Mouse (Mus musculus): ENCODE measurements around the gene Prickle1. TPM values are rescaled to one million over a fixed set of nuclear protein-coding genes. Genes with fewer than 3 reads are reported as not detected.

Prickle1 gene
- polyA plus RNA-seq, 1 experiment from 2014 or later, result 2.5 TPM

DNA sequence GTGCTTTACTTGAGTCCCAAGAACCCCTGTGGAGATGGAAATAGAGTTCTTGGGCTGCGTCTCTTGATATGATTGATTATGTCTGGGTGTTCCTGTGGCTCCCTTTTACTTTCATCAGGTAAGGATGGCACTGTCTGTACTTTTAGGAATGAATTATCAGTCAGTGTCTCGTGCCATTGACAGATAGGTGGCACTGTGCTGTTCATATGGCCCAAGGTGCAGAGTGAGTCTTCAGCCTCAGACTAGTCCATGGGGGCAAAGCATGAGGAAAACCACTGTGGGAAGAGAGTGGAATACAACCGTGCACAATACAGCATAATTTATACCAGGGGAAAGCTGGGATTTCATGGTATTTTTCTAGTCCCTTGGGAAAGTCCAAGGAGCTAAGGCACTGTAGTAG is 117.0 kb downstream of the Prickle1 start:
- H3K36me3 ChIP-seq (replicated peaks; ENCODE audit: insufficient read depth, low read length), result 0 out of 2 replicates have a peak, but pooled peaks cover 3% of the 10 kb centered on the region
- H3K27me3 ChIP-seq (ENCODE audit: insufficient read depth, low read length), result no peaks in the 10 kb centered on the region
- H3K9ac ChIP-seq (replicated peaks), result no peak overlapping the region
- H3K4me1 ChIP-seq (ENCODE audit: insufficient read depth), result no peaks in the 10 kb centered on the region
- no peak overlapping the region for H3K4me3 ChIP-seq (ENCODE audit: low read depth, low read length)
- 83% methylated on average over 3 of the region's 3 CpGs for WGBS (ENCODE audit: insufficient replicate concordance)
- TF ChIP-seq CTCF (IDR thresholded peaks at IDR 0.05; ENCODE audit: low read depth), result peak; percentile 41
- TF ChIP-seq EP300 (IDR thresholded peaks at IDR 0.05; ENCODE audit: low read depth), result no peak
- DNase-seq, result no peak
- no peak overlapping the region for H3K27ac ChIP-seq (ENCODE audit: low read depth)
- no peak overlapping the region for H3K4me2 ChIP-seq (ENCODE audit: low read depth, low read length)
- no peak for ATAC-seq
- H3K9me3 ChIP-seq (ENCODE audit: low read length), result no peaks in the 10 kb centered on the region

DNA sequence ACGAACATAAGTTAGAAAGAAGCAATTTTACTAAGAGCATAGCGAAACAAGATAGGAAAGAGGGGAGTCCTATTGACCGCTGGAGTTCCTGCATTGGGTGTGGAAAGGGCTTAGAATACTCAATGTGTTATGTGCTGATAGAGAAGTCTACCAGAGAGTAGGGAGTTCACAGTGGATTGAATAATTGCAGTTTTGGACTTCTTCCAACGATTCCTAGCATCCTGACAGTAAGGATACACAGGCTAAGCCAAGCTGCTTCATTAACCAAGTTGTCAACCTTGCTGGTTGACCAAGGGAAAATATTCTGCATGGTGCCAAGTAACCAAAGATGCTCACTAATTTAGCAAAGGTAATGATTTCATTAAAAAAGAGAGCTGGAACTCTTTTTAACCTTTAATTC is 118.0 kb downstream of the Prickle1 start:
- Histone ChIP-seq H3K9me3 (ENCODE audit: low read length) (no peaks in the 10 kb centered on the region), H3K4me1 (ENCODE audit: insufficient read depth) (no peaks in the 10 kb centered on the region), H3K4me3 (ENCODE audit: low read depth, low read length) (no peak overlapping the region), H3K9ac (replicated peaks) (no peak overlapping the region), H3K36me3 (replicated peaks; ENCODE audit: insufficient read depth, low read length) (0 out of 2 replicates have a peak, but pooled peaks cover 3% of the 10 kb centered on the region), H3K27ac (ENCODE audit: low read depth) (no peak overlapping the region), H3K4me2 (ENCODE audit: low read depth, low read length) (no peak overlapping the region), H3K27me3 (ENCODE audit: insufficient read depth, low read length) (no peaks in the 10 kb centered on the region)
- 73% methylated on average over 4 of the region's 4 CpGs for WGBS (ENCODE audit: insufficient replicate concordance)
- TF ChIP-seq CTCF (IDR thresholded peaks at IDR 0.05; ENCODE audit: low read depth), result no peak
- TF ChIP-seq EP300 (IDR thresholded peaks at IDR 0.05; ENCODE audit: low read depth), result no peak
- ATAC-seq (no peak), DNase-seq (no peak)

DNA sequence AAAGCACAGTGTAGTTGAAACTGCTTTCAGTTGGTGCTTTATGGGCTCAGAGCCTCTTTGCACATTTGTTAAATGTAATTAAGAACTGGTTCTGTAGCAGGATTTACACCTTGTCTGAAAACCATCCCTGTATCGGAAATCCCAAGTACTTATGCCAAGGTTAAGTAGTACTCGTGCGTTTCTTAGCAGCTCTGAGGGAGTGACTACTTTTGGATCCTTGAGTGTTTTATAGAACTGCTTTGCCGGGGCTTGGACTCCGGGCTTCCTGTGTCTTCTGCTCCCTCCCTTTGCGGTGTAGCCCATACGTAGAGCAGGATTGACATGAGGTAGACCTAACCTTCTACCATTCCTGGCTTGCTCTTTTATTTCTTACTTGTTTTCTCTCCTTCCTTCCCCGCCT is 120.0 kb downstream of the Prickle1 start:
- Histone ChIP-seq H3K4me2 (ENCODE audit: low read depth, low read length) (no peak overlapping the region), H3K9me3 (ENCODE audit: low read length) (no peaks in the 10 kb centered on the region), H3K36me3 (replicated peaks; ENCODE audit: insufficient read depth, low read length) (no peaks in the 10 kb centered on the region), H3K27ac (ENCODE audit: low read depth) (no peak overlapping the region), H3K9ac (replicated peaks) (no peak overlapping the region), H3K4me3 (ENCODE audit: low read depth, low read length) (no peak overlapping the region), H3K27me3 (ENCODE audit: insufficient read depth, low read length) (no peaks in the 10 kb centered on the region), H3K4me1 (ENCODE audit: insufficient read depth) (no peaks in the 10 kb centered on the region)
- TF ChIP-seq EP300 (IDR thresholded peaks at IDR 0.05; ENCODE audit: low read depth), result no peak
- no peak for TF ChIP-seq CTCF (IDR thresholded peaks at IDR 0.05; ENCODE audit: low read depth)
- DNase-seq (no peak), ATAC-seq (no peak)
- 85% methylated on average over 8 of the region's 8 CpGs for WGBS (ENCODE audit: insufficient replicate concordance)

DNA sequence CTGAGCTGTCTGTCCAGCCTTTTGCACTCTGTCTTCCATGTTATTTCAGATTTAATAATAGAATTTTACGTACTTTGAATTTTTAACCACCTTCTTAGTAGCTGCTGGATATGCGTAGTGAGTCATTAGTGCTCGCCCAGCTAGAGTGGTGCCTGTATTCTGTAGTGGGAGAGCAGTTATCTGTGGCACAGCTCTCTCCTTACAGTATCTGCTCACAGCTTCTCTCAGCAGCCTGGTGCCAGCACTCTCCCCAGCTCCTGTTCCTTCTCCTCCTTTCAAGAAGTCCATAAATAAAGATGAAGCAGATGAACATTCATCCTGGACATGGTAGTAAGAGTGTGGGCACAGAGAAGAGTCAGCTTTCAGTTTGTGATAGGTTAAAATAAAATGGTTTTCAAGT is 121.4 kb downstream of the Prickle1 start:
- Histone ChIP-seq H3K36me3 (replicated peaks; ENCODE audit: insufficient read depth, low read length) (peaks cover 2% of the 10 kb centered on the region; the same call in 1 of the 2 replicates), H3K4me1 (ENCODE audit: insufficient read depth) (no peaks in the 10 kb centered on the region), H3K27me3 (ENCODE audit: insufficient read depth, low read length) (no peaks in the 10 kb centered on the region), H3K27ac (ENCODE audit: low read depth) (no peak overlapping the region), H3K4me2 (ENCODE audit: low read depth, low read length) (no peak overlapping the region), H3K9ac (replicated peaks) (no peak overlapping the region), H3K9me3 (ENCODE audit: low read length) (no peaks in the 10 kb centered on the region), H3K4me3 (ENCODE audit: low read depth, low read length) (no peak overlapping the region)
- DNase-seq (no peak), ATAC-seq (no peak)
- no peak for TF ChIP-seq CTCF (IDR thresholded peaks at IDR 0.05; ENCODE audit: low read depth)
- TF ChIP-seq EP300 (IDR thresholded peaks at IDR 0.05; ENCODE audit: low read depth), result no peak
- 86% methylated on average over 3 of the region's 3 CpGs for WGBS (ENCODE audit: insufficient replicate concordance)

DNA sequence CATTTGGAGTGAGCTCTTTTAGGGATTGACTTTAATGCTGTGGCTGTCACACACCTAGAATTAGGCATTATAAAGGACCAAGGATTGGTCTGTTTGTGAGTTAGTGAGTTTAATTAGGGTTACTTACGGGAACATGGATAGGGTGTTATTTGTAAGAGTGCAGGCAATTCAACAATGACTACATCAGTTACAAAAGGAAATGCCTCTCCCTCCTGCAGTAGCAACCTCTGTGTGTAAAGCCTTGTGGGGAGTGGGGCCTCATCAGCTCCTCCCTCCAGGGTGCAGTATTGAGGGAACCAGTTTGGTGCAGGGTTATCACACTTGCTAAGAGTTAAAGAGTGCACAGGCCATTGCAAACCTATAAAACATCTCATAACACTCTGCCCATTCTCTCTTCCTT is 123.6 kb downstream of the Prickle1 start:
- H3K4me2 ChIP-seq (ENCODE audit: low read depth, low read length), result no peak overlapping the region
- no peaks in the 10 kb centered on the region for H3K4me1 ChIP-seq (ENCODE audit: insufficient read depth)
- H3K4me3 ChIP-seq (ENCODE audit: low read depth, low read length), result no peak overlapping the region
- no peaks in the 10 kb centered on the region for H3K9me3 ChIP-seq (ENCODE audit: low read length)
- H3K27ac ChIP-seq (ENCODE audit: low read depth), result no peak overlapping the region
- WGBS (ENCODE audit: insufficient replicate concordance), result 95% methylated on average over 1 of the region's 1 CpGs
- DNase-seq (no peak), ATAC-seq (no peak)
- H3K36me3 ChIP-seq (replicated peaks; ENCODE audit: insufficient read depth, low read length), result peaks cover 2% of the 10 kb centered on the region; the same call in 1 of the 2 replicates
- TF ChIP-seq CTCF (IDR thresholded peaks at IDR 0.05; ENCODE audit: low read depth), result no peak
- TF ChIP-seq EP300 (IDR thresholded peaks at IDR 0.05; ENCODE audit: low read depth), result no peak
- no peak overlapping the region for H3K9ac ChIP-seq (replicated peaks)
- no peaks in the 10 kb centered on the region for H3K27me3 ChIP-seq (ENCODE audit: insufficient read depth, low read length)

DNA sequence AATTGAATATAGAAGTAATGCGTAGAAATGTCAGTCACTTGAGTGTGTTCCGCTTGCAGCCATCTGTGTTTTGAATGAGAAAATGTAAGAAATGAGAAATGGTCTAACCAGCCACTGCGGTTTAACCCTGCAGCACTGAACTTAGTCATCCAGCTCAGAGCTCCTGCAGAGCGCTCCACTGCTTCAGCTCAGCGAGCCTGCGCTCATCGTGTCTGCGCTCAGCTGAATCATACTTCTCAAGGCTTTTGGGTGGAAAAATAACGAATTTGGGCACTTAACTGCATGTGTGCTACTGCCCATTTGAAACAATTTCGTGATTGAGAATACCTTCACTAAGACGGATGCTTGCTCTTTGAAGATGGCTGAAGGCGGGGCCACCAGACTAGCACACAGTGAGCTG is 124.0 kb downstream of the Prickle1 start:
- WGBS (ENCODE audit: insufficient replicate concordance), result 87% methylated on average over 12 of the region's 12 CpGs
- H3K4me3 ChIP-seq (ENCODE audit: low read depth, low read length), result no peak overlapping the region
- ATAC-seq (no peak), DNase-seq (no peak)
- no peak overlapping the region for H3K4me2 ChIP-seq (ENCODE audit: low read depth, low read length)
- TF ChIP-seq EP300 (IDR thresholded peaks at IDR 0.05; ENCODE audit: low read depth), result no peak
- TF ChIP-seq CTCF (IDR thresholded peaks at IDR 0.05; ENCODE audit: low read depth), result no peak
- peaks cover 2% of the 10 kb centered on the region; the same call in 1 of the 2 replicates for H3K36me3 ChIP-seq (replicated peaks; ENCODE audit: insufficient read depth, low read length)
- no peaks in the 10 kb centered on the region for H3K4me1 ChIP-seq (ENCODE audit: insufficient read depth)
- no peaks in the 10 kb centered on the region for H3K27me3 ChIP-seq (ENCODE audit: insufficient read depth, low read length)
- no peak overlapping the region for H3K27ac ChIP-seq (ENCODE audit: low read depth)
- H3K9ac ChIP-seq (replicated peaks), result no peak overlapping the region
- H3K9me3 ChIP-seq (ENCODE audit: low read length), result no peaks in the 10 kb centered on the region

DNA sequence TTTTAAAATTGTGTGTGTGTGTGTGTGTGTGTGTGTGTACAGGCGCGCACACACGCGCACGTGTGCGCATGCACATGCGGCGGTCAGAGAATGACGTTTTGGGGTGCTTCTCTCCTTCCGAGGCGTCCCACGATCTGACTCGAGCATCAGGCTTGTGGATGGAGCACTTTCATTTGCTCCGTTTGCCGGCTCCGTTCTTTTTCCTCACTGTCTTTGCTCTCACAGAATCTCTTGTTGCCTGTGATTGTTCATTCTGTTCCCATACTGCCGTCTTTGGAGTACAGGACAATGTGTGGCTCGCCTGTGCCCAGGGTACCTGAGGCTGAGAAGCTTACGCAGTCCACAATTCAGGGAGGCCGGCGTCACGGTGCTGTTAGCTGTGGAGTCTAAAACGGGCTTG is 134.6 kb downstream of the Prickle1 start:
- ATAC-seq (no peak), DNase-seq (no peak)
- Histone ChIP-seq H3K36me3 (replicated peaks; ENCODE audit: insufficient read depth, low read length) (peaks cover 28% of the 10 kb centered on the region), H3K27me3 (ENCODE audit: insufficient read depth, low read length) (no peaks in the 10 kb centered on the region), H3K4me1 (ENCODE audit: insufficient read depth) (no peaks in the 10 kb centered on the region), H3K27ac (ENCODE audit: low read depth) (no peak overlapping the region), H3K4me3 (ENCODE audit: low read depth, low read length) (no peak overlapping the region), H3K9ac (replicated peaks) (no peak overlapping the region), H3K4me2 (ENCODE audit: low read depth, low read length) (no peak overlapping the region), H3K9me3 (ENCODE audit: low read length) (no peaks in the 10 kb centered on the region)
- TF ChIP-seq EP300 (IDR thresholded peaks at IDR 0.05; ENCODE audit: low read depth) (no peak), CTCF (IDR thresholded peaks at IDR 0.05; ENCODE audit: low read depth) (no peak)
- WGBS (ENCODE audit: insufficient replicate concordance), result 93% methylated on average over 23 of the region's 23 CpGs
